Mouse (Mus musculus) urinary bladder, postnatal 10 days (tissue): ENCODE measurements around the gene Nrxn3.

Source experiments
- DNase-seq: peaks from one replicate; pipeline ENCODE4 v3.0.0; 2022; ENCODE audit warnings: low spot score

Nrxn3 gene

DNA sequence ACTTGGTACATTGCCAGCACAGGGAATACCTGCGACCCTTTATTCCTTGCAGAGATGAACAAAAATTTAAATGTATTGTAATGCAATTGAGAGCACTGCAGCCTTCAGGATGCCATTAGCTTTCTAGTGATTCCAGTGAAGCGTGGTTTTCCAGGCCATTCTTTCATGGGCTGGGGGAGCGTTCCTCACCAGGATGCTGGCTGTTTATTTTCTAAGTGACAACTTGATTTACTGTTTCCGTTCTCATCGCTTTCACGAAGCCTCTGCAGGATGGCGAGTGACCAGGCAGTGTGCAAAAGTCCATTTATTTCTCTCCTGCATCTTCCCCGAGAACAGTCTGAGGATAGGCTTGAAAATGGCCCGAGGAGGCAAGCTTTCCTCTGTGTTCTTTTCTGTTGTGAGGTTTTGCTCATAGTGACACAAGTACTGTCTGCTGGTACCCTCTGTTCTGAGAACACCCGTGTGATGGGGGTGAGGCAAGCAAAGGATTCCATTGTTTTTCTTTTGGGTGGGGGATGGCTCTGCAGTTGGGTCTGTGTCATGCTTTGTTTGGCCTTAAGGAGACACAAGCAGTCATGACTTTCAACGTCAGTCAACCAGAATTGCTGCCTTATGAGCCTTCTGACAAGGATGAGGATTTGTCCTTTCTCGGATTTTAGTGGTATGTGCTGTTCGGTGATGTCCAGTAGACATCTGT is 457.4 kb downstream of the Nrxn3 start:
- DNase-seq = no peak

DNA sequence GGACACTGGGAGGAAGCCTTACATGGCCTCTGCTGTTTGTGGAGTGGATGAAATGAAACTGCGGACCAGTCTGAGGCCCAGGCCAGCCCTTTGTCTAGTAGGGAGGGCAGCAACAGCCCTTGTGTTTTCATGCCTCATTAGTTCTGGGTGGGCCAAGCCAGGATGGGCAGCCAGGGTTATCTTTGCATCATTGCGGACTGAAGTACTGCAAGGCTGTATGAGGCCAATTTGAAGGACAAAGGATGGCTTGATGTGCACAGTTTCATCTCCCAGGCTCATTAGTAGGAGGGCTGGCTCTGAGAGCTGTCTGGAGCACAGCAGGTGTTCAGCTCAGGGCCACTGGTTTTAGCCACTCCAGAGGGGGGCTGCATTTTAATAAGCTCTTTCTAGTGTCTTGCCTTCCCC is 458.5 kb downstream of the Nrxn3 start:
- DNase-seq = no peak

- DNase-seq = no peak
Measured at GRCm38 (mm10) chr12:89198764-89199525, 476.3 kb downstream of the Nrxn3 start.

GRCm38 (mm10) chr12:89211608-89212007 is 488.9 kb downstream of the Nrxn3 start:
- DNase-seq = no peak

- no peak for DNase-seq
Measured at GRCm38 (mm10) chr12:89239826-89240225, 517.1 kb downstream of the Nrxn3 start.

GRCm38 (mm10) chr12:89241554-89241953 is 518.9 kb downstream of the Nrxn3 start:
- no peak for DNase-seq

DNA sequence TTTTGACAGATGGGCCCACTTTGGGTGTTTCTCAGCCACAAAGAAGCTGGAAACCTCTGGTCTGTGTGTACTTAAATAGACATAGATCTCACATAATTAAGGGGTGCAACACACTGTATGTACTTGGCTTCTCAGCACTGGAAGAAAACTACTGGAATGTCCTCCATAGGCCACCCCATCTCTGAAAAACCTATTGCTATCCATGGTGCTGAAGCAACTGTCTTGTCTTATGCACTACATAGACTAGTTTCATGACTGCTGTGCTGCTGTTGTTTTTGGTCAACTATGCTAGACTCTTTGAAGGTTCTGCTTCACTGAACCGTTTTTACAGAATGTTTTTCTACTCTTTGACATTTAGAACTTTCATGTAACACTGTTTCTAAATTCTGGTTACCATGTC is 519.8 kb downstream of the Nrxn3 start:
- no peak for DNase-seq

- DNase-seq = no peak
Measured at GRCm38 (mm10) chr12:89255275-89255892, 532.7 kb downstream of the Nrxn3 start.

DNA sequence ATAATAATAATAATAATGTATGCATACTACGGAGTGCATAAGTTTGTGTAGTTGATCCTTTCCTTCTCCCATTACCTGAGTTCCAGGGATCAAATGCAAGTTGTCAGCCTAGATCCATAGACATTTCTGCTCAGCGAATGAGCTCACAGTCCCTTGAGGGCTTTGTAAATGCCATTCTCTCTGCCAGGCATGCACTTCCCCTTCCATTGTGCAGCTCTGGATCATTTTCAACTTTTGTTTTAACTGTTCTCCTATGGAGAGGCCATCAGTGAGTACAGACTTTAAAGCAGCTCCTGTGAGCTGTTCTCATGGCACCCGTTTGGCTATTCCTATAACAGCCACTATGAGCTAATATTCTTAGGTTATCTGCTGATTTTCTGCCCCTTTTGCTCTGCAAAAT is 536.2 kb downstream of the Nrxn3 start:
- no peak for DNase-seq

DNA sequence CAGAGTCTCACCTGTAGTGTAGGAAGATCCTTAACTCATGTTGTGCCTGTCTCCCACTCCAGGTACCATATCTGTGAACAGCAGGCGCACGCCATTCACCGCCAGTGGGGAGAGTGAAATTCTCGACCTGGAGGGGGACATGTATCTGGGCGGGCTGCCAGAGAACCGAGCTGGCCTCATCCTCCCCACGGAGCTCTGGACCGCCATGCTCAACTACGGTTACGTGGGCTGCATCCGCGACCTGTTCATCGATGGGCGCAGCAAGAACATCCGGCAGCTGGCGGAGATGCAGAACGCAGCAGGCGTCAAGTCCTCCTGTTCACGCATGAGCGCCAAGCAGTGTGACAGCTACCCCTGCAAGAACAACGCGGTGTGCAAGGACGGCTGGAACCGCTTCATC is 537.4 kb downstream of the Nrxn3 start:
- no peak for DNase-seq

DNA sequence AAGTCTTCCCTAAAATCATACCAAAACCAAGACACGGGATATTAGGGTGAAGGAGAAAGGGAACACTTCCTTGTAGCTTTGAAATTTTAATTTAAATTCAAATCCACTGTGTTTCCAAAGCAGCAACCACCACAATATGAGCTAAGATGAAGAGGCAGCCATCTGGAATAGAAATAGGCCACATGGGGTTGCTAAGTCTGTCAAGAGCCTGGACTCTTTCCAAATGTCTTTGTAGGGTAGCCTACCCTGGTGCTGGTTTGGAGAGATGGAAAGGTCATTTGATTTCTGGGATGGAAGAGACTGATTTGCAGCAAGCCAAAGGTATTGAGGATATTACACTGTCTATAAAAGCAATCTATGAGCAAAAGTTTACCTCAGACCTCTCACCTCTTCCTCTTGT is 539.6 kb downstream of the Nrxn3 start:
- no peak for DNase-seq

- DNase-seq = no peak
Measured at GRCm38 (mm10) chr12:89282362-89283343, 560.0 kb downstream of the Nrxn3 start.

DNA sequence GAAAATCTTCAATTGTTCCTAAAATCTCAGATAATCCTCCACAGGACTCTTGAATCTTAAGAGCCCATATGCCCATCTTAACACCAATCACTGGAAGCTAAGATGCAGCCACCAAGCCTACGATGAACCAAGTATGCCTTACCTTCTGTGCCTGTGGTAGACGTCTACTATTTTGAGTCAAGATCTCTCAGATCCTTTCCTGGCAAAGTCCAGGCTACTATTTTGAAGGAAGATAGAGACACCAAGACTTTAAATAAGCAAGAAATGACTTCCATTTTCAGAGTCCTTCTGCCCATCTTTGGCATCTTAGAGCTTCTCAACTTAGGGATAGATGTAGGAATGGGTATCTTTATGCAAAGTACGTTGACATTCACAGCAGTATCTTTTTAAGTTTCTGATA is 561.7 kb downstream of the Nrxn3 start:
- DNase-seq = no peak

DNA sequence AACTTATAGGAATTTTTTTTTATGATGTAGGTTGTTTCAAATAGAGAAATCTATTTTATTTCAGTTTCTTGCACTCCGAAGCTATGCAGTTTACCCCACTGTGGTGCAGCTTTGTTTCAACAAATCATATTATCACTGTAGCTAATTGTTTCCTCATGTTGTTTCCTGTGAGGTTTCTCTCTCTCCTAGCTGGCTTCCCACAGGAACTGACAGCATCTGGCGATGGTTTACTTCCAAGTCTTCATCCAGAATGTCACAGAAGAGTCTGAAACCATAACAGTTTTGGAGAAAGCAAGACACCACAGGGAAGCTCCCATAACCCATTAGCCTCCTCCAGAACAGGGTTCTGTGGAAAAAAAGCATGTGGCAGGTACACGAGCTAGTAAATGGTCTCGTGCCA is 564.4 kb downstream of the Nrxn3 start:
- no peak for DNase-seq

DNA sequence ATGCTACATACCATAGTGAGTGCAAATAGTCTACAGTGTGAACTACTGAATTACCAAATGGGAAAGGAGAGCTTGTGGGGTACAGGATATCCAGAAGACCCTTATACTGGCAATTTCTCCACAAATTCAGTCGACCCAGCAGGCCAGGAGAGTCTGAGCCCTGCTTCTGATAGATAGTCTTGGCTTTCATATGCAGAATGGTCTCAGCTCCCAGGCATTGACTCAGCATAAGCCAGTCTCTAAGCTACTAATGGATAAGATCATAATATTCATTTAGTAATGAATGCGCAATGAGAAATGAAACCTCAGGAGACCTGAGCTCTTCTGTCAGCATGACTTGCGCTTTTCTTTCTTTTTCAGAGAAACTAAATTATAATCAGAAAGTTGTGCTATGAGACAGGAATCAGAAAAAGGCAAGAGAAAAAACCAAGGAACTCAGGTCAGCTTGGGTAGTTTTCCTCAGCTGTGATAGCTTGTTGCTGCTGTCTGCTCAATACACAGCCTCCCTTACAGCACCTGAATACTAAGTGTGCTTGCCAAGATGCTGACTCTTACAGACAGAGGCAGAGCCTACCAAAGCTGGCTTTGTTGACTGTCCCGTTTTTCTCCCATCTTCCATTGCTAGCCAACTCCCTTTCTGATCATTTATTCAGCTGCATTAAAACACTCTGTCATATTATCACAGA is 567.1 kb downstream of the Nrxn3 start:
- DNase-seq = no peak

DNA sequence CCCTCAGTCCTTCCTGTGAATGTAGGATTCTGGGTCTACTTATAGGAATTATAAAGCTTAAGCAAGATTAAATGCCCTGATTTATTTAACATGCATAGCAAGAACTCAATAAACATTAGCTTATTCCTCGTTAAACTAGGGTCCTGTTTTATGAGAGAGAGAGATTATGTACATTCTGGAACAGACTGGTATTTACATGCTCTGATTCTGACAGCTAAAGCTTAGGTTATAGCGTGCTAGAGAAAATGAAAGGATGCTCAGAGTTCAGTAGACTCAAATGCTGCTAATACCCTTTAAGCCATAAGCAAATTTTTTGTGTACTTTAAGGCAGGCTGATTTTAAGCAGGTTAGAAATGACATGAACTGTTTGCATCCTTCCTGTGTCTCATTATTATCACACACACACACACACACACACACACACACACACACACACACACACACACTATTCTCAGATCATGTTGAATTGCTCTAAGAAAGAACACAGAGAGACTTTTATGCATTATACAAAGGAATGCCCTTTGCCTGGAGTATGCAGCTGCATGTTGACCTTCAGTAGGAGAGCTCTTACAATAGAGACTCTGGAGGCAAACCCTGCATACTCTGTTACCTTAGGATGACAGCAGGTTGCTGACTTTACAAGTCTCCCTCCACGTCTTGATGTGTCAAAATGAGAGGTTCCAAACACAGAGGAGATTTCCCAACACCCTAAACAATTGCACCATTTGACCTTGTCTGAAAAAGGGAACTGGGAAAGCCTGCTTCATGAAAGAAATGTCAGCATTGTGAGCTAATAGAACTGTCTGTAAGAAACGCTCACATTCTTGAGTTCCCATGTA is 568.3 kb downstream of the Nrxn3 start:
- DNase-seq = no peak

DNA sequence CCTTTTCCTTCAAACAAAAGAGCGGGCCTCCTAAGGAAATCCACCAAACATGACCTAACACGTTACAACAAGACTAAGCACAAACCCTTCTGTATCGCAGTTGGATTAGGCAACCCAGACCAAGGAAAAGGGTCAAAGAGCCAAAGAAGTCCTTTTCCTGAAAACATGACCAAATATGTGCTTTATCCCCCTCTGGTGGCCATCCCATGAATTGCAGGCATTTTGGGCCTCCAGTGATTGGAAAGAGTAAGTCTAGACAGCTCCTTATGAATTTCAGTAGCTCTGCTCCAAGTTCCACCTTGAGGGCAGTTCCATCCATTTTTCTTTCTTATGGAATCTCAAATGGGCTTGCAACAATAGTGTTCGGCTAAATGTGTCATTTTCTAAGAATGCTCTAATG is 579.3 kb downstream of the Nrxn3 start:
- DNase-seq = peak; percentile 15

DNA sequence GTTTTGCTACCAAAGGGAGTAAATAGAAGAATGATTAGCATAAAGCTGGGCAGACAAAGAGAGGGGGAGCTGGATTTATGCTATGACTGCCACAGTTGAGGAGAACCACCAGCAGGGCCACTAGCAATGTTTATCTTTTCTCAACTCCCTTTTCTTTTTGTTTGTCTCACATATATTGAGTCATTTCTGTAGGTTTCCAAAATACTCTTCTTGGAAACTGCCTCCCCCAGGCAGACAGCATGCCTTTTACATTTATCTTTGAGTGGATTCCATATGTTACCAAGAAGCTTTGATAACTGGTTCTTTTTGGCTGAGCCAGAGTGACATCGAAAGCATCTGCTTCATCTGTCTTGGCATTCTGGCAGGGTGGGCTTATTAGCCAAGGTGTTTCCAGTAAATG is 587.5 kb downstream of the Nrxn3 start:
- DNase-seq = no peak

- no peak for DNase-seq
Measured at GRCm38 (mm10) chr12:89312586-89312985, 589.9 kb downstream of the Nrxn3 start.

GRCm38 (mm10) chr12:89325864-89326560 is 603.3 kb downstream of the Nrxn3 start:
- DNase-seq = no peak
